Mouse (Mus musculus) forebrain, embryonic 12.5 days (tissue): Measurements from ENCODE around the gene Tmem108. TPM values are rescaled to one million over a fixed set of nuclear protein-coding genes. Genes with fewer than 3 reads are reported as not detected.

Experiments
- ATAC-seq: fragments of 200-750 bp; cut with Nextera tagmentation; 2 replicates; pipeline ENCODE4 v1.8.0; 2017; ENCODE audit warnings: moderate TSS enrichment; ENCODE audit not compliant: low FRiP score
- H3K27ac ChIP-seq: fragments of 300-500 bp; sonication (generic); 2 replicates; pipeline ENCODE4 v1.5.1; 2016; ENCODE audit warnings: mild to moderate bottlenecking
- H3K27me3 ChIP-seq: fragments of 300-500 bp; sonication (generic); 2 replicates; pipeline ENCODE4 v1.6.1; 2016; ENCODE audit warnings: mild to moderate bottlenecking
- H3K36me3 ChIP-seq: fragments of 300-500 bp; sonication (generic); replicated peaks from 2 replicates; pipeline ENCODE4 v1.6.1; 2016; ENCODE audit warnings: mild to moderate bottlenecking
- H3K4me1 ChIP-seq: fragments of 300-500 bp; sonication (generic); 2 replicates; pipeline ENCODE4 v1.6.1; 2016
- H3K4me2 ChIP-seq: fragments of 300-500 bp; sonication (generic); 2 replicates; pipeline ENCODE4 v1.6.1; 2016; ENCODE audit warnings: mild to moderate bottlenecking, moderate library complexity
- H3K4me3 ChIP-seq: fragments of 300-500 bp; sonication (generic); replicated peaks from 2 replicates; pipeline ENCODE4 v1.5.1; 2016; ENCODE audit warnings: mild to moderate bottlenecking
- H3K9ac ChIP-seq: fragments of 300-500 bp; sonication (generic); 2 replicates; pipeline ENCODE4 v1.6.1; 2016; ENCODE audit warnings: mild to moderate bottlenecking
- H3K9me3 ChIP-seq: fragments of 300-500 bp; sonication (generic); 2 replicates; pipeline ENCODE4 v1.6.1; 2016
- WGBS: fragments of 180-500 bp; shearing (Covaris S2); methylation state at CpG from one replicate; pipeline ENCODE4 v1.1.7; 2016; 5-methylcytosine and 5-hydroxymethylcytosine counted together
- polyA plus RNA-seq: library from polyadenylated mRNA; unstranded; fragments of >200 nt; fragmentation: Nextera tagmentation; extraction: Ambion mirVana; gene quantifications from 2 replicates; pipeline ENCODE4 v1.2.1, GENCODE M21; 2016

Tmem108 gene
- polyA plus RNA-seq, 1 experiment from 2014 or later = 34.5 TPM

- no peak overlapping the region for H3K9ac ChIP-seq
- no peaks in the 10 kb centered on the region for H3K9me3 ChIP-seq
- no peak overlapping the region for H3K4me2 ChIP-seq
- no peaks in the 10 kb centered on the region for H3K36me3 ChIP-seq
- no peak for ATAC-seq
- H3K27ac ChIP-seq = no peak overlapping the region
- no peak overlapping the region for H3K4me3 ChIP-seq
- peaks cover 5% of the 10 kb centered on the region; the same call in 1 of the 2 replicates for H3K4me1 ChIP-seq
- WGBS = 95% methylated on average over 13 of the region's 13 CpGs
- H3K27me3 ChIP-seq = no peaks in the 10 kb centered on the region
Measured at GRCm38 (mm10) chr9:103716002-103716401, 45.6 kb downstream of the Tmem108 start.

GRCm38 (mm10) chr9:103715352-103715751 lies 46.3 kb downstream of the Tmem108 start:
- 96% methylated on average over 4 of the region's 4 CpGs for WGBS
- Histone ChIP-seq H3K27ac (no peak overlapping the region), H3K4me3 (no peak overlapping the region), H3K36me3 (no peaks in the 10 kb centered on the region), H3K4me1 (peaks cover 5% of the 10 kb centered on the region; the same call in 1 of the 2 replicates), H3K9me3 (no peaks in the 10 kb centered on the region), H3K27me3 (no peaks in the 10 kb centered on the region), H3K4me2 (no peak overlapping the region), H3K9ac (no peak overlapping the region)
- ATAC-seq = no peak

DNA sequence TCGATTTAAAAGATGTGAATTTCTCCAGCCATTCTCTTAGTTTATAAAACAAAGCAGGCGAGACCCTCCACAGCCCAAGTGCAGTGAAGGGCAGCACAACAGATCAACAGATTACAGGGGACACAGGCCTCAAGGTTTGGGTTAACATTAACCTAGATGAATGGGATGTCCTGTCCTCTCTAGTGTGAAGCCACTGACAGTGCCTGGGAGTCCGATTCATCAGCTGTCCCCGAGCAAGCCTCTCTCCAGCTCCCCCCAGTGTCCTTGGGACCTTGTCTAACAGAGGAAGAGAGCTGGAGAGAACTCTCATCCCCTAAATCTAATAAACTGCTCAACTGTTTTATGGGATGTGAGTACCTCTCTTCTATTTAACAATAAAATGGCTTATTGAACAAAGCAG lies 48.4 kb downstream of the Tmem108 start:
- H3K9ac ChIP-seq = no peak overlapping the region
- 82% methylated on average over 4 of the region's 4 CpGs for WGBS
- ATAC-seq = no peak

DNA sequence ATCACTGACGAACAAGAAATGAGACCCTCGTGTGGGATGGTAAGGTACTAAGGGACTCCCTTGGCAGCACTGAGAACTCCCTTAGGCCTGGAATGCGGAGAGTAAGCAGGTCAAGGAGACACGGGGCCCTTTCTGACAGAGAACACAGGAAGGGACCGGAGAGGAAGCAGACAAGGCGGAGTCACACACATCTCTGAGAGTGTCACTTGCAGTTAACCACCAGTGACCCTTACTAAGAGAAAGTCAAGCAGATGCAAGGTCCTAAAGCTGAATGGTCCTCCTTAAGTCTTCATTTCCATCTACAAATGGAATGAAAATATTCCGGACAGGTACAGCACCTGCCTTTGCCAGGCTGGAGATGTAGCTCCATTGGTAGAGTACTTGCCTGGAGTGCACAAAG lies 48.9 kb downstream of the Tmem108 start:
- WGBS = 89% methylated on average over 7 of the region's 7 CpGs
- Histone ChIP-seq H3K4me1 (peaks cover 5% of the 10 kb centered on the region; the same call in 1 of the 2 replicates), H3K4me3 (no peak overlapping the region), H3K9me3 (no peaks in the 10 kb centered on the region), H3K9ac (no peak overlapping the region), H3K36me3 (no peaks in the 10 kb centered on the region), H3K27me3 (no peaks in the 10 kb centered on the region), H3K4me2 (no peak overlapping the region), H3K27ac (no peak overlapping the region)
- no peak for ATAC-seq

More for the DNA sequence above, 48.4 kb downstream of the Tmem108 start:
- no peak overlapping the region for H3K27ac ChIP-seq
- H3K36me3 ChIP-seq = no peaks in the 10 kb centered on the region
- no peak overlapping the region for H3K4me2 ChIP-seq
- no peaks in the 10 kb centered on the region for H3K9me3 ChIP-seq
- H3K27me3 ChIP-seq = no peaks in the 10 kb centered on the region
- peaks cover 5% of the 10 kb centered on the region; the same call in 1 of the 2 replicates for H3K4me1 ChIP-seq
- H3K4me3 ChIP-seq = no peak overlapping the region

DNA sequence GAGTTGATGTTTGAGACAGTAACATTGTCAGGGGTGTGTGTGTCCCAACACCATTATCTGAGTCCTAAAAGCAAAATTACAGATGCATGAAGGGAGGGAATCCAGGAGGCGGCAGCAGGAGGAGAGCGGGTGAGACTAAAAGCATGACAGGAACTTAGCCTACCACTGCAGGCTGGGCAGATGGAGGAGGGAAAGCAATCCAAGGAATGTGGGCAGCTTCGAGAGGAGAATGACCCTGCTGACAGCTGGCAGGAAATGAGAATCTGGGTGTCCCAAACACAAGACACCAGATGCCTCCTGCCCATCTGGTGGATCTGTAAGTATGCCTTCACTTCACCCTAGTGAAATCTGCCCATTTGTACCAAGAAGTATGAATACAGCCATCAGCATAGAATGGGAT lies 51.9 kb downstream of the Tmem108 start:
- Histone ChIP-seq H3K27ac (no peak overlapping the region), H3K9ac (no peak overlapping the region), H3K4me1 (peaks cover 5% of the 10 kb centered on the region; the same call in 1 of the 2 replicates), H3K4me2 (no peak overlapping the region), H3K9me3 (no peaks in the 10 kb centered on the region), H3K27me3 (no peaks in the 10 kb centered on the region), H3K36me3 (0 out of 2 replicates have a peak, but pooled peaks cover 2% of the 10 kb centered on the region), H3K4me3 (no peak overlapping the region)
- ATAC-seq = no peak
- 60% methylated on average over 3 of the region's 3 CpGs for WGBS

DNA sequence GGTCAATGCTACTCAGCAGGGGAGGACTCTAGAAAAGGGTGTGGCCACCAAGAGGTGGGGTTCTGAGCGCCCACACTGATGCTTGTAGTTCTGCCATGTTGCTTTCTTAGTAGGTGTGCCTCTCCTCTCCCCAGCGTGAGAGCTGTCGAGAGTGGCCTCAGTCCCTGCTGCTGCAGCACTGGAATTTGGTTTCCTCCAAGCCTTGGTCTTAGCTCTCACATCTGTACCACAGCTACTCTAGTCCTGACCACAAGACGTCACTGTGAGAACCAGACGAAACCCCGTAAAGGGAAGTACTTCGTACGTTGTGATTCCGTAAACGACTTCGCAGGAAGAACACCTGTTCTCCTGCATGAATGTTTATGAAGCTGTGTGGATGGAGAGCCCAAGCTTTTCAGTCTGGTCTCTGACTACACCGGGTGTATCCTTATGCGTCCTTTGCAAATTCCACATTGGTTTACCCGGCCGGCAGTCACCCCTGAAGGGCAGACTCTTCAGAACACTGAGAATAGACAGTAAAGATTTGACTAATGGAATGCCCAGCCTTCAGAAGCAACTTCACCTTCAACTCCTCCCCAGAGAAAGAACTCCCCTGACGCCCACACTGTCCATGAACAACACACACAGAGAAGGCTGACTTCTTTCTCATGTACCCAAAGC lies 53.0 kb downstream of the Tmem108 start:
- Histone ChIP-seq H3K4me3 (no peak overlapping the region), H3K9ac (no peak overlapping the region), H3K9me3 (no peaks in the 10 kb centered on the region), H3K4me2 (no peak overlapping the region), H3K4me1 (peaks cover 5% of the 10 kb centered on the region; the same call in 1 of the 2 replicates), H3K27ac (no peak overlapping the region), H3K36me3 (0 out of 2 replicates have a peak, but pooled peaks cover 2% of the 10 kb centered on the region), H3K27me3 (no peaks in the 10 kb centered on the region)
- 83% methylated on average over 16 of the region's 16 CpGs for WGBS
- ATAC-seq = no peak

- H3K9me3 ChIP-seq = no peaks in the 10 kb centered on the region
- 0 out of 2 replicates have a peak, but pooled peaks cover 2% of the 10 kb centered on the region for H3K36me3 ChIP-seq
- H3K27me3 ChIP-seq = no peaks in the 10 kb centered on the region
- H3K4me1 ChIP-seq = peaks cover 5% of the 10 kb centered on the region; the same call in 1 of the 2 replicates
- ATAC-seq = no peak
- H3K4me2 ChIP-seq = no peak overlapping the region
- no peak overlapping the region for H3K9ac ChIP-seq
- H3K4me3 ChIP-seq = no peak overlapping the region
- H3K27ac ChIP-seq = no peak overlapping the region
Measured at GRCm38 (mm10) chr9:103707857-103708256, 53.8 kb downstream of the Tmem108 start.

DNA sequence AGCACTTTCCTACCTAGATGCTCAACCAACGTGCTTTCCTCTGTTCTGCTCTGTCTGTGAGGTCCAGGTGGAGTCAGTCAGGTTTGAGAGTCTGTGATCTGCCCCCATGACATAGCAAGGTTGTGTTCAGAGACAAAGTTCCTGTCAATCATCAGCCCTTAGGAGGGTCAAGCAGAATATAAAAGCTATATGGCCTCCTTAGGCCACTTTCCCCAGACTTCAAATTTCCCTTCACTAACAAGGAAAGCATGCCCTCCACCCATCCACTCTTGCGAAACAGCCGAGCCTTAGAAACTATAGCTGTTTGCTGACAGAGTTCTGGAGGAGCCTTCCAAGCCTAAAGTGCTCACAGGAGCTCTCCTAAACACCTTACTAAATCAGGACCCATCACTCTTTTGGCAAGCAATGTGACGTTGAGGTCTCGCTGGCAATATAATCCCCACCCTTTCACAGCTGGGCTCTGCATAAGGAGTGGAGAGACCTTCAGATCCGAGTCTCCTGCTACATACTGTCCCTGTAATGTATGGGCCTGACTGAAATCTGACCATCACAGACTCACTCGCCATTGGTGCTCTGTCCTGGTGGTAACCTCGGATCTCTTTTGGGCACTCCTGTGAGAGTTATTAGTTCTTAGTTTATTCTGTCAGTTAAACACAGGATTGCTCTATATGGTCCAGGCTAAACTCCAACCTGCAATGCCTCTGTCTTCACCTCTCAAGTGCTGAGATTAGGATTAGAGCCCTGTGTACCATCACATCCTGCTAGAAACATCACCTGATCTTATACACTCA lies 54.4 kb downstream of the Tmem108 start:
- WGBS = 84% methylated on average over 8 of the region's 8 CpGs
- H3K27me3 ChIP-seq = no peaks in the 10 kb centered on the region
- H3K4me2 ChIP-seq = no peak overlapping the region
- no peaks in the 10 kb centered on the region for H3K9me3 ChIP-seq
- no peak overlapping the region for H3K27ac ChIP-seq
- 0 out of 2 replicates have a peak, but pooled peaks cover 2% of the 10 kb centered on the region for H3K36me3 ChIP-seq
- H3K4me1 ChIP-seq = peaks cover 5% of the 10 kb centered on the region; the same call in 1 of the 2 replicates
- H3K9ac ChIP-seq = no peak overlapping the region
- no peak for ATAC-seq
- no peak overlapping the region for H3K4me3 ChIP-seq

- Histone ChIP-seq H3K9me3 (no peaks in the 10 kb centered on the region), H3K4me3 (no peak overlapping the region), H3K27ac (no peak overlapping the region), H3K4me1 (0 out of 2 replicates have a peak, but pooled peaks cover 6% of the 10 kb centered on the region), H3K4me2 (no peak overlapping the region), H3K9ac (no peak overlapping the region), H3K36me3 (0 out of 2 replicates have a peak, but pooled peaks cover 2% of the 10 kb centered on the region), H3K27me3 (no peaks in the 10 kb centered on the region)
- no peak for ATAC-seq
- WGBS = 95% methylated on average over 4 of the region's 4 CpGs
Measured at GRCm38 (mm10) chr9:103705717-103706116, 55.9 kb downstream of the Tmem108 start.

DNA sequence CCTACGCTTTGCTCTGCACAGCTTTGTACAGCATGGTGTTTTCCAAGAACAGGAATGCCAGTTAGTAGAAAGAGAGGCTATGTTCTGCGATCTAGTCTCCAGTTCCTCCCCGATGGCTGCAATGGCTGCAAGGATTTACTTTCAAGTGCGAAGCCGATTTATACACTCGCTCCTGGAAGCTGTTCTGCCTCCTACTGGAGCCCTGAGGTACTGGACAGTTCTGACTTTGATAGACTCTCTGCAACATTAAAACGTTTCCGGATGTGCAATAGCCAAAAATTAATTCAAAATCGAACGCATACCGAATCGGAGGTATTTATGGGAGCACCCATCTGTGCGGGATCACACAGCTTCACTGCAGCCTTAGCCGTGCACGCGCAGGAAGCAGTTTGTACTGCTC lies 58.6 kb downstream of the Tmem108 start:
- no peaks in the 10 kb centered on the region for H3K9me3 ChIP-seq
- WGBS = 88% methylated on average over 16 of the region's 16 CpGs

DNA sequence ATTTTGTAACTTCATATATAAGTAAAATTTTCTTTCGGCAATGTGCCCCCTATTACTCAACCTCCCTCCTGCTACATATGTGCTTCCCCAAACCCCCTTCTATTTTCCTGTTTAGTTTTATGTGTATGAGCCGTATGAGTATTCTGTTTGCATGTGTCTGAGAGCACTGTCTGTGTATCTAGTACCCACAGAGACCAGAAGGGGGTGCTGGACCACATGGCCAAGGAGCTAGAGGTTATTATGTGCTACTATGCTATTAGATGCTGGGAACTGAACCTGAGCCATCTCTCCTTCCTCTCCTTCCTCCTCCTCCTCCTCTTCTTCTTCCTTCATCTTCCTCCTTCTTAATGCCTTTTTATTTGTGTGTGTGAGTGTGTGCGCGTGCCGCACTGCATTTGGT lies 59.2 kb downstream of the Tmem108 start:
- Histone ChIP-seq H3K27me3 (no peaks in the 10 kb centered on the region), H3K9ac (no peak overlapping the region), H3K36me3 (0 out of 2 replicates have a peak, but pooled peaks cover 2% of the 10 kb centered on the region), H3K27ac (no peak overlapping the region), H3K4me3 (no peak overlapping the region), H3K4me2 (no peak overlapping the region), H3K9me3 (no peaks in the 10 kb centered on the region), H3K4me1 (0 out of 2 replicates have a peak, but pooled peaks cover 6% of the 10 kb centered on the region)
- no peak for ATAC-seq
- WGBS = 91% methylated on average over 5 of the region's 5 CpGs

More for the DNA sequence above, 58.6 kb downstream of the Tmem108 start:
- ATAC-seq = no peak
- no peak overlapping the region for H3K27ac ChIP-seq
- H3K4me2 ChIP-seq = no peak overlapping the region
- 0 out of 2 replicates have a peak, but pooled peaks cover 6% of the 10 kb centered on the region for H3K4me1 ChIP-seq
- H3K9ac ChIP-seq = no peak overlapping the region
- H3K36me3 ChIP-seq = 0 out of 2 replicates have a peak, but pooled peaks cover 2% of the 10 kb centered on the region
- no peaks in the 10 kb centered on the region for H3K27me3 ChIP-seq
- no peak overlapping the region for H3K4me3 ChIP-seq

GRCm38 (mm10) chr9:103701448-103701847 lies 60.2 kb downstream of the Tmem108 start:
- Histone ChIP-seq H3K36me3 (0 out of 2 replicates have a peak, but pooled peaks cover 2% of the 10 kb centered on the region), H3K9ac (no peak overlapping the region), H3K4me1 (peaks cover 14% of the 10 kb centered on the region; the same call in 1 of the 2 replicates), H3K4me2 (no peak overlapping the region), H3K9me3 (no peaks in the 10 kb centered on the region), H3K27ac (no peak overlapping the region), H3K27me3 (no peaks in the 10 kb centered on the region), H3K4me3 (no peak overlapping the region)
- ATAC-seq = no peak
- 74% methylated on average over 4 of the region's 4 CpGs for WGBS
